Mouse (Mus musculus) lung, postnatal 0 days (tissue): ENCODE results near the gene Ino80d. TPM values are rescaled to one million over a fixed set of nuclear protein-coding genes. Genes with fewer than 3 reads are reported as not detected.

Experiments
- ATAC-seq: fragments of 200-750 bp; cut with Nextera tagmentation; 2 replicates; pipeline ENCODE4 v1.8.0; 2017; ENCODE audit warnings: moderate library complexity
- DNase-seq: peaks from one replicate; pipeline ENCODE4 v3.0.0-alpha.2; 2016; ENCODE audit warnings: low spot score
- H3K27ac ChIP-seq: fragments of 300-500 bp; sonication (generic); 2 replicates; pipeline ENCODE4 v1.5.1; 2014; ENCODE audit warnings: antibody characterized with exemption, mild to moderate bottlenecking, low read length, mixed read lengths
- H3K27me3 ChIP-seq: fragments of 300-500 bp; sonication (generic); replicated peaks from 2 replicates; pipeline ENCODE4 v1.6.1; 2014; ENCODE audit warnings: low read length, mixed read lengths; ENCODE audit not compliant: insufficient read depth
- H3K36me3 ChIP-seq: fragments of 300-500 bp; sonication (generic); 2 replicates; pipeline ENCODE4 v1.6.1; 2014; ENCODE audit warnings: low read length, mixed read lengths; ENCODE audit not compliant: insufficient read depth
- H3K4me1 ChIP-seq: fragments of 300-500 bp; sonication (generic); 2 replicates; pipeline ENCODE4 v1.6.1; 2014; ENCODE audit warnings: antibody characterized with exemption, low read depth, low read length, mixed read lengths; ENCODE audit not compliant: insufficient read depth
- H3K4me2 ChIP-seq: fragments of 300-500 bp; sonication (generic); replicated peaks from 2 replicates; pipeline ENCODE4 v1.6.1; 2014; ENCODE audit warnings: low read depth, mild to moderate bottlenecking, low read length, moderate library complexity, mixed read lengths
- H3K4me3 ChIP-seq: fragments of 300-500 bp; sonication (generic); 2 replicates; pipeline ENCODE4 v1.5.1; 2014; ENCODE audit warnings: low read depth, low read length
- H3K9ac ChIP-seq: fragments of 300-500 bp; sonication (generic); replicated peaks from 2 replicates; pipeline ENCODE4 v1.6.1; 2014; ENCODE audit warnings: low read depth, mild to moderate bottlenecking
- H3K9me3 ChIP-seq: fragments of 300-500 bp; sonication (generic); 2 replicates; pipeline ENCODE4 v1.6.1; 2016; ENCODE audit warnings: low read length, mixed read lengths
- CTCF ChIP-seq: IDR thresholded peaks from 2 replicates; pipeline ENCODE4 v1.5.1; 2016; ENCODE audit warnings: antibody characterized with exemption, mild to moderate bottlenecking
- EP300 ChIP-seq: IDR thresholded peaks from 2 replicates; pipeline ENCODE4 v1.6.1; 2016; ENCODE audit warnings: antibody characterized with exemption, mild to moderate bottlenecking, control low read depth
- WGBS: fragments of 180-500 bp; shearing (Covaris S2); extraction: QIAGEN DNeasy Blood & Tissue Kit; methylation state at CpG from one replicate; pipeline ENCODE4 v1.1.7; 2014; 5-methylcytosine and 5-hydroxymethylcytosine counted together
- polyA plus RNA-seq: library from polyadenylated mRNA; unstranded; fragments of >200 nt; fragmentation: Nextera tagmentation; extraction: Ambion mirVana; gene quantifications from 2 replicates; pipeline ENCODE4 v1.2.1, GENCODE M21; 2015

The Ino80d gene
- polyA plus RNA-seq, 1 experiment from 2014 or later: 7.5 TPM

- no peak for DNase-seq
- no peak for ATAC-seq
- peaks cover 3% of the 10 kb centered on the region; the same call in 1 of the 2 replicates for H3K4me1 ChIP-seq
- no peaks in the 10 kb centered on the region for H3K36me3 ChIP-seq
- WGBS: 73% methylated on average over 9 of the region's 9 CpGs
- H3K4me3 ChIP-seq: no peak overlapping the region
- no peak for TF ChIP-seq CTCF
- TF ChIP-seq EP300: no peak
- no peaks in the 10 kb centered on the region for H3K27me3 ChIP-seq
- H3K9ac ChIP-seq: no peak overlapping the region
- no peak overlapping the region for H3K4me2 ChIP-seq
- no peaks in the 10 kb centered on the region for H3K9me3 ChIP-seq
- no peak overlapping the region; the same call in 1 of the 2 replicates for H3K27ac ChIP-seq
Observed at GRCm38 (mm10) chr1:62950526-62950925, 163.9 kb downstream of the Ino80d start.

DNA sequence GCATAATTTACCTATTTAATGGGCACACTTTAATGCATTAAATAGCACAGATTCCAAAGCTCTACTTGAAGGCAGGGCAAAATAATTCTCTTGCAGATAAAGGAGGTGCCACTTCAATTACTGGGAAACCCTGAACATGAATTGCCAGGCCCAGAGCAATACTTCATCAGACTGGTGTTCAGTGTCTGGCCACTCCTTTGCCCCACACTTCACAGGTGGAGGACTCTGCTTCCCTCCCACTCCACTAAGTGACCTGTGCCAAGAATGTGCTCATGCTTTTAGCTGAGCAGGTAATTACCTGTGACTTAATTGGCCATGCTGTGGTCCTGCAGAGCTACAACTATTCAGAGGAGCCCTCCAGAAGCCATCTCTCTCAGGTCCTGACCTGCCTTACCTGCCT, 166.7 kb downstream of the Ino80d start:
- no peaks in the 10 kb centered on the region for H3K9me3 ChIP-seq
- no peaks in the 10 kb centered on the region for H3K27me3 ChIP-seq
- peaks cover 3% of the 10 kb centered on the region; the same call in 1 of the 2 replicates for H3K4me1 ChIP-seq
- DNase-seq (peak; percentile 93), ATAC-seq (peak; percentile 97)
- H3K4me3 ChIP-seq: no peak overlapping the region
- H3K4me2 ChIP-seq: no peak overlapping the region
- TF ChIP-seq CTCF (no peak), EP300 (peak; percentile 77)
- H3K9ac ChIP-seq: no peak overlapping the region
- no peaks in the 10 kb centered on the region for H3K36me3 ChIP-seq
- H3K27ac ChIP-seq: no peak overlapping the region; the same call in 1 of the 2 replicates

- Histone ChIP-seq H3K27ac (no peak overlapping the region), H3K27me3 (no peaks in the 10 kb centered on the region), H3K36me3 (no peaks in the 10 kb centered on the region), H3K9ac (no peak overlapping the region), H3K4me1 (peaks cover 3% of the 10 kb centered on the region; the same call in 1 of the 2 replicates), H3K4me2 (no peak overlapping the region), H3K4me3 (no peak overlapping the region), H3K9me3 (no peaks in the 10 kb centered on the region)
- TF ChIP-seq EP300: no peak
- TF ChIP-seq CTCF: no peak
- DNase-seq: no peak
- ATAC-seq: no peak
- WGBS: 53% methylated on average over 5 of the region's 5 CpGs
Observed at GRCm38 (mm10) chr1:62946987-62947386, 167.5 kb downstream of the Ino80d start.

GRCm38 (mm10) chr1:62934752-62935329, 179.6 kb downstream of the Ino80d start:
- 84% methylated on average over 10 of the region's 10 CpGs for WGBS

GRCm38 (mm10) chr1:62934100-62934513, 180.4 kb downstream of the Ino80d start:
- 49% methylated on average over 9 of the region's 9 CpGs for WGBS

More at GRCm38 (mm10) chr1:62934752-62935329, 179.6 kb downstream of the Ino80d start:
- no peaks in the 10 kb centered on the region for H3K4me1 ChIP-seq
- H3K9me3 ChIP-seq: no peaks in the 10 kb centered on the region
- DNase-seq (no peak), ATAC-seq (no peak)
- no peak overlapping the region for H3K27ac ChIP-seq
- no peak for TF ChIP-seq EP300
- TF ChIP-seq CTCF: no peak
- H3K36me3 ChIP-seq: no peaks in the 10 kb centered on the region
- H3K4me3 ChIP-seq: no peak overlapping the region
- H3K4me2 ChIP-seq: no peak overlapping the region
- H3K27me3 ChIP-seq: no peaks in the 10 kb centered on the region
- no peak overlapping the region for H3K9ac ChIP-seq

DNA sequence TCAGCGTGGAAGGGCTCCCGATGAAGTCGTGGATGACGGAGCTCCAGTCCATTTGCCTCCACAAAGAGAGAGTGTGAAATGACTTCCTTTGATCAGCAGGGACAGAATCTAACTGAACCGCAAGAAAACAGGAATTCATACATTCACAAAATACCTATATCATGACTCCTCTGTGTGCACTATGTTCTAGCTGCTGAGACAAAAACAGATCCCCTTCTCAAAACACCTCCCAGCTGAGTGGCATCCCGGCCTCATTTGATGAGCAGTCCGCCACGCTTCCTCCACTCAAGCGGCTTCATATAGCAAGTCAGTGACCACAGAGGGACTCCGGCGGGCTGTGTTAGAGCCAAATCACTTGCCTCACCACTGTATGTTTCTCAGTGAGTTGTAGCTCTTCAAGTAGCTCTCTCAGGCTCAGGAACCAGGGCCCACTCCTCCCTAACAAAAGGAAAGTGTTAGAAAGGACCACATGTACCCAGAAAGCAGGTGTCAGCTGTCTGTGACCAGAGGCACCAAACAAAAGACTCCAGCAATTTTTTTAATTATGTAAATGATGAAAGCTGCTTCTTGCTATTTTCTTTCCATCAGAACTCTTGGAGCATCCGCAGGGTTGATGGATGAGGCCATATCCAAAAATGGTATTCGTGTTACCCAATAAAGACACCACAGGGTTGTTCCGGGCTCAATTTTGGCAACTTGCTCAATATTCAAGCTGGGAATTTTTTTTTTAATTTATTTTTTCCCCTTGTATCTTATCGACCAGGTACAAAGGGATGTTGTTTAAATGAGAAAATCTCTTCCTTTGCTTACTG, 181.0 kb downstream of the Ino80d start:
- peak overlapping the region; percentile 5; the same call in 1 of the 2 replicates for H3K27ac ChIP-seq
- 61% methylated on average over 15 of the region's 15 CpGs for WGBS
- peak; percentile 60 for ATAC-seq

More at GRCm38 (mm10) chr1:62934100-62934513, 180.4 kb downstream of the Ino80d start:
- no peak overlapping the region for H3K4me3 ChIP-seq
- TF ChIP-seq CTCF: no peak
- no peak for TF ChIP-seq EP300
- no peak overlapping the region for H3K9ac ChIP-seq
- H3K27ac ChIP-seq: no peak overlapping the region
- no peaks in the 10 kb centered on the region for H3K9me3 ChIP-seq
- ATAC-seq: peak; percentile 64
- no peak overlapping the region for H3K4me2 ChIP-seq
- peak; percentile 78 for DNase-seq
- no peaks in the 10 kb centered on the region for H3K4me1 ChIP-seq
- H3K27me3 ChIP-seq: no peaks in the 10 kb centered on the region
- no peaks in the 10 kb centered on the region for H3K36me3 ChIP-seq

More for the DNA sequence above, 181.0 kb downstream of the Ino80d start:
- H3K9me3 ChIP-seq: no peaks in the 10 kb centered on the region
- TF ChIP-seq EP300: no peak
- TF ChIP-seq CTCF: no peak
- H3K9ac ChIP-seq: no peak overlapping the region
- no peak overlapping the region for H3K4me3 ChIP-seq
- no peaks in the 10 kb centered on the region for H3K4me1 ChIP-seq
- no peak overlapping the region for H3K4me2 ChIP-seq
- DNase-seq: peak; percentile 60
- H3K27me3 ChIP-seq: no peaks in the 10 kb centered on the region
- H3K36me3 ChIP-seq: no peaks in the 10 kb centered on the region
